Mouse (Mus musculus) frontal cortex, postnatal 10 days (tissue): ENCODE measurements at regions not wholly inside any gene's neighbourhood (a gene's known extent, or its start where the extent isn't known, plus 50 kb on each side); places are given as distances from the start of the nearest gene placed in this dataset.

ENCODE experiments used
- DNase-seq, 2 experiments: peaks; one replicate each; pipeline ENCODE4 v3.0.0; 2022; ENCODE audit warnings: low spot score in 2 of 2, mixed read lengths in 1 of 2

GRCm38 (mm10) chr8:77774551-77775335 lies 50.5 kb upstream of the Ednra start:
- no peak for DNase-seq

- DNase-seq = no peak
Observed at GRCm38 (mm10) chr8:77775526-77775925, 51.3 kb upstream of the Ednra start.

GRCm38 (mm10) chr8:77777597-77777996 lies 53.3 kb upstream of the Ednra start:
- DNase-seq = no peak

- DNase-seq = no peak
Observed at GRCm38 (mm10) chr8:77785676-77786255, 61.5 kb upstream of the Ednra start.

GRCm38 (mm10) chr8:77794911-77795310 lies 70.6 kb upstream of the Ednra start:
- no peak for DNase-seq

- DNase-seq = no peak
Observed at GRCm38 (mm10) chr8:77803147-77803903, 79.1 kb upstream of the Ednra start.

GRCm38 (mm10) chr8:77804536-77804935 lies 80.3 kb upstream of the Ednra start:
- no peak for DNase-seq

- no peak for DNase-seq
Observed at GRCm38 (mm10) chr8:77804956-77805355, 80.7 kb upstream of the Ednra start.

GRCm38 (mm10) chr8:77805657-77806056 lies 81.4 kb upstream of the Ednra start:
- DNase-seq = no peak

GRCm38 (mm10) chr8:77814796-77815647 lies 90.8 kb upstream of the Ednra start:
- DNase-seq = no peak

- no peak for DNase-seq
Observed at GRCm38 (mm10) chr8:77815648-77815971, 91.3 kb upstream of the Ednra start.

- no peak for DNase-seq
Observed at GRCm38 (mm10) chr8:77816217-77816616, 92.0 kb upstream of the Ednra start.

- no peak for DNase-seq
Observed at GRCm38 (mm10) chr8:77825786-77826185, 101.5 kb upstream of the Ednra start.

GRCm38 (mm10) chr8:77826255-77826654 lies 102.0 kb upstream of the Ednra start:
- DNase-seq = no peak

GRCm38 (mm10) chr8:77828079-77828478 lies 103.8 kb upstream of the Ednra start:
- no peak for DNase-seq

- no peak for DNase-seq
Observed at GRCm38 (mm10) chr8:77829126-77829748, 105.0 kb upstream of the Ednra start.

- no peak for DNase-seq
Observed at GRCm38 (mm10) chr8:77829764-77830163, 105.5 kb upstream of the Ednra start.

- no peak for DNase-seq
Observed at GRCm38 (mm10) chr8:77834283-77834682, 110.0 kb upstream of the Ednra start.

GRCm38 (mm10) chr8:77836902-77837489 lies 112.7 kb upstream of the Ednra start:
- no peak for DNase-seq

GRCm38 (mm10) chr8:77842392-77843139 lies 118.3 kb upstream of the Ednra start:
- no peak for DNase-seq
